Mouse (Mus musculus) liver, adult 2 months (tissue): Measurements from ENCODE around the gene Stat4. TPM values are rescaled to one million over a fixed set of nuclear protein-coding genes. Genes with fewer than 3 reads are reported as not detected.

ENCODE experiments used
- DNase-seq: peaks from one replicate; pipeline ENCODE4 v3.0.0-alpha.2; 2011; ENCODE audit warnings: low read depth, low spot score; ENCODE audit errors: extremely low read depth
- H3K27ac ChIP-seq: fragments of 200-500 bp; replicated peaks from 2 replicates; pipeline ENCODE4 v1.5.1; 2012; ENCODE audit warnings: low read depth, mild to moderate bottlenecking, control low read depth, inconsistent platforms, low read length; ENCODE audit not compliant: insufficient read depth
- H3K27me3 ChIP-seq: fragments of 200-500 bp; 2 replicates; pipeline ENCODE4 v1.6.1; 2012; ENCODE audit warnings: mild to moderate bottlenecking, moderate library complexity, low read length, inconsistent platforms; ENCODE audit not compliant: control insufficient read depth, insufficient read depth
- H3K36me3 ChIP-seq: fragments of 200-500 bp; 2 replicates; pipeline ENCODE4 v1.6.1; 2012; ENCODE audit warnings: low read length, inconsistent platforms; ENCODE audit not compliant: control insufficient read depth, insufficient read depth
- H3K4me1 ChIP-seq: fragments of 200-500 bp; 2 replicates; pipeline ENCODE4 v1.6.1; 2011; ENCODE audit warnings: low read length; ENCODE audit not compliant: control insufficient read depth, insufficient read depth
- H3K4me3 ChIP-seq: fragments of 200-500 bp; 2 replicates; pipeline ENCODE4 v1.5.1; 2011; ENCODE audit warnings: low read depth, mild to moderate bottlenecking, control low read depth, low read length, moderate library complexity; ENCODE audit not compliant: insufficient read depth
- H3K79me2 ChIP-seq: fragments of 200-500 bp; 2 replicates; pipeline ENCODE4 v1.6.1; 2012; ENCODE audit warnings: inconsistent platforms, mild to moderate bottlenecking, low read length, moderate library complexity; ENCODE audit not compliant: control insufficient read depth, insufficient read depth
- H3K9ac ChIP-seq: fragments of 200-500 bp; 2 replicates; pipeline ENCODE4 v1.6.1; 2012; ENCODE audit warnings: low read depth, mild to moderate bottlenecking, control low read depth, inconsistent platforms, low read length
- CTCF ChIP-seq: fragments of 200-500 bp; IDR thresholded peaks from 2 replicates; pipeline ENCODE4 v1.5.1; 2011; ENCODE audit warnings: low read depth, low read length, control low read depth
- POLR2A ChIP-seq: fragments of 200-500 bp; IDR thresholded peaks from 2 replicates; pipeline ENCODE4 v1.6.1; 2011; ENCODE audit warnings: low read length, control low read depth; ENCODE audit not compliant: insufficient read depth; ENCODE audit errors: extremely low read depth
- WGBS: fragments of 180-500 bp; shearing (Covaris S2); methylation state at CpG from one replicate; pipeline ENCODE4 v1.1.7; 2018; 5-methylcytosine and 5-hydroxymethylcytosine counted together
- polyA plus RNA-seq: library from polyadenylated mRNA; depleted of rRNA; stranded (reverse); fragments of >200 nt; gene quantifications from 2 replicates; pipeline ENCODE4 v1.2.3, GENCODE M21; 2012
- total RNA-seq: library from RNA; depleted of rRNA; stranded (reverse); fragments of >200 nt; gene quantifications from 2 replicates; pipeline ENCODE4 v1.2.3, GENCODE M21; 2014

The Stat4 gene
- total and polyA plus RNA-seq, 2 experiments = 0.02 to 0.46 TPM

- no peaks in the 10 kb centered on the region for H3K4me1 ChIP-seq
- no peak overlapping the region for H3K27ac ChIP-seq
- no peaks in the 10 kb centered on the region for H3K27me3 ChIP-seq
- DNase-seq = no peak
- TF ChIP-seq CTCF = no peak
- no peak for TF ChIP-seq POLR2A
- no peak overlapping the region for H3K4me3 ChIP-seq
- peaks cover 74% of the 10 kb centered on the region for H3K36me3 ChIP-seq
- 85% methylated on average over 6 of the region's 6 CpGs for WGBS
- no peak overlapping the region for H3K9ac ChIP-seq
- no peaks in the 10 kb centered on the region for H3K79me2 ChIP-seq
Observed at GRCm38 (mm10) chr1:52129794-52130193, 142.8 kb downstream of the Stat4 start.

GRCm38 (mm10) chr1:52131787-52132377 lies 144.9 kb downstream of the Stat4 start:
- no peak for DNase-seq
- H3K36me3 ChIP-seq = peaks cover 79% of the 10 kb centered on the region
- no peaks in the 10 kb centered on the region for H3K79me2 ChIP-seq
- TF ChIP-seq POLR2A = no peak
- no peak for TF ChIP-seq CTCF
- no peak overlapping the region for H3K4me3 ChIP-seq
- no peaks in the 10 kb centered on the region for H3K27me3 ChIP-seq
- WGBS = 74% methylated on average over 11 of the region's 11 CpGs
- H3K4me1 ChIP-seq = no peaks in the 10 kb centered on the region
- no peak overlapping the region for H3K9ac ChIP-seq
- no peak overlapping the region for H3K27ac ChIP-seq

- Histone ChIP-seq H3K9ac (no peak overlapping the region), H3K27ac (no peak overlapping the region), H3K4me1 (no peaks in the 10 kb centered on the region), H3K4me3 (no peak overlapping the region), H3K36me3 (peaks cover 86% of the 10 kb centered on the region), H3K79me2 (no peaks in the 10 kb centered on the region), H3K27me3 (no peaks in the 10 kb centered on the region)
- no peak for DNase-seq
- TF ChIP-seq CTCF (no peak), POLR2A (no peak)
- 94% methylated on average over 8 of the region's 8 CpGs for WGBS
Observed at GRCm38 (mm10) chr1:52133254-52133653, 146.3 kb downstream of the Stat4 start.

- Histone ChIP-seq H3K9ac (no peak overlapping the region), H3K79me2 (no peaks in the 10 kb centered on the region), H3K4me3 (no peak overlapping the region), H3K36me3 (peaks cover 81% of the 10 kb centered on the region), H3K4me1 (no peaks in the 10 kb centered on the region), H3K27me3 (no peaks in the 10 kb centered on the region), H3K27ac (no peak overlapping the region)
- DNase-seq = no peak
- 92% methylated on average over 16 of the region's 16 CpGs for WGBS
- no peak for TF ChIP-seq POLR2A
Observed at GRCm38 (mm10) chr1:52137292-52137691, 150.3 kb downstream of the Stat4 start.

GRCm38 (mm10) chr1:52140534-52140933 lies 153.6 kb downstream of the Stat4 start:
- H3K9ac ChIP-seq = no peak overlapping the region
- DNase-seq = no peak
- no peaks in the 10 kb centered on the region for H3K4me1 ChIP-seq
- peaks cover 70% of the 10 kb centered on the region for H3K36me3 ChIP-seq
- no peak overlapping the region for H3K4me3 ChIP-seq
- no peak overlapping the region for H3K27ac ChIP-seq
- no peaks in the 10 kb centered on the region for H3K27me3 ChIP-seq
- H3K79me2 ChIP-seq = no peaks in the 10 kb centered on the region
- TF ChIP-seq CTCF (no peak), POLR2A (no peak)
- 96% methylated on average over 9 of the region's 9 CpGs for WGBS

GRCm38 (mm10) chr1:52141482-52141881 lies 154.5 kb downstream of the Stat4 start:
- peaks cover 64% of the 10 kb centered on the region for H3K36me3 ChIP-seq
- WGBS = 73% methylated on average over 3 of the region's 3 CpGs
- no peak for DNase-seq
- H3K9ac ChIP-seq = no peak overlapping the region
- no peaks in the 10 kb centered on the region for H3K79me2 ChIP-seq
- H3K4me3 ChIP-seq = no peak overlapping the region
- no peaks in the 10 kb centered on the region for H3K27me3 ChIP-seq
- no peak for TF ChIP-seq POLR2A
- no peak for TF ChIP-seq CTCF
- H3K27ac ChIP-seq = no peak overlapping the region
- H3K4me1 ChIP-seq = no peaks in the 10 kb centered on the region
